Mouse (Mus musculus): Measurements from ENCODE around the gene Tns3. TPM values are rescaled to one million over a fixed set of nuclear protein-coding genes. Genes with fewer than 3 reads are reported as not detected.

Gene Tns3
- polyA plus RNA-seq, 1 experiment = 57.4 TPM

DNA sequence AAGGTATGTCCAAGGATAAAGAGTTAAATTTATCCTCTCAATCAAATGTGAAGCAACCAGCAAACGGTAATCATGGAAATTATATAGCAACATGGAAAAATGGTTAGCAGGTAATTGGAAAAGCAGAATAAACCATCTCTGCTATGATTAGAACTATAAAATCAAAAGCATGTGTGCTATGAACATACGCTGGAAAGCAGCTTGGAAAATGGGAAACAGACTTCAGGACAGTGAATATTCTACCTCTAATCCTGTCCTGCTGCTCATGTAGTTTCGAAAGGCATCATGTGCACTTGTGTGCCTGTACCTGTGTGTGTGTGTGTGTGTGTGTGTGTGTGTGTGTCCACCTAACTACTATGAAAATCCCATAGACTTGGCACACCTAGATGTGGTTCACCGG is 226.1 kb downstream of the Tns3 start:
- Histone ChIP-seq H3K79me2 (ENCODE audit: control insufficient read depth, insufficient read depth) (peaks cover 65% of the 10 kb centered on the region), H3K27me3 (ENCODE audit: control insufficient read depth, insufficient read depth, insufficient read length) (no peaks in the 10 kb centered on the region), H3K36me3 (ENCODE audit: control insufficient read depth, insufficient read depth) (peaks cover 97% of the 10 kb centered on the region), H3K79me3 (ENCODE audit: low read depth) (peaks cover 8% of the 10 kb centered on the region), H3K4me3 (ENCODE audit: insufficient read depth, poor library complexity, severe bottlenecking) (no peak overlapping the region), H3ac (ENCODE audit: control insufficient read depth, insufficient read length, low read depth) (no peak overlapping the region)
- TF ChIP-seq CTCF (IDR thresholded peaks at IDR 0.05; ENCODE audit: control insufficient read depth, insufficient read depth, insufficient read length) (no peak), MYOD1 (IDR thresholded peaks at IDR 0.05; ENCODE audit: control insufficient read depth, insufficient read length, low read depth) (no peak), FOSL1 (IDR thresholded peaks at IDR 0.05; ENCODE audit: insufficient read depth, low read length, poor library complexity, severe bottlenecking) (no peak)

DNA sequence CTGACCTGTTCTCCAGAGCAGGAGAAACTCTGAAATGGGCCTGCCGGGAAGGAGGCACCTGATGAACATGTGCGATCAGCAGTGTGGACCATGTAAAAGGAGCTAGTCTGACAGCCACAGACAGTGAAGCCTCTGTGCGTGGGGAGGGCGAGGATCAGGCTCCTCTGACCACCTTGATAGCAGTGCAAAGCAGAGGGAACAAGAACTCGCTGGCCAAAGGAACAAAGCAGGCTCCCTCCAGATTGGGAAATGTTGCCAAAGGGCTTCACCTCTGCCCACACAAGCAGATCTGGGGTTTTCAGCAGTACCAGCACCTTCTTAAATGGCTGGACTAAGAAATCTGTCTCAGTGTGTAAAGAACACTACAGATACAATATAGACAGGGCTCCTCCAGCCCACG is 229.2 kb downstream of the Tns3 start:
- no peak for TF ChIP-seq FOSL1 (IDR thresholded peaks at IDR 0.05; ENCODE audit: insufficient read depth, low read length, poor library complexity, severe bottlenecking)
- no peak for TF ChIP-seq MYOD1 (IDR thresholded peaks at IDR 0.05; ENCODE audit: control insufficient read depth, insufficient read length, low read depth)
- no peak for TF ChIP-seq CEBPB (IDR thresholded peaks at IDR 0.05; ENCODE audit: low read depth)
- no peak for TF ChIP-seq MAX (IDR thresholded peaks at IDR 0.05)
- TF ChIP-seq USF1 (IDR thresholded peaks at IDR 0.05; ENCODE audit: low read depth) = no peak
- TF ChIP-seq CTCF (IDR thresholded peaks at IDR 0.05; ENCODE audit: control insufficient read depth, insufficient read depth, insufficient read length) = no peak
- no peak for TF ChIP-seq MYOG (IDR thresholded peaks at IDR 0.05; ENCODE audit: control insufficient read depth, extremely low read depth, insufficient read length)
- Histone ChIP-seq H3ac (ENCODE audit: control insufficient read depth, insufficient read length, low read depth) (no peak overlapping the region), H3K79me3 (ENCODE audit: low read depth) (peaks cover 2% of the 10 kb centered on the region), H3K79me2 (ENCODE audit: control insufficient read depth, insufficient read depth) (peaks cover 48% of the 10 kb centered on the region), H3K27me3 (ENCODE audit: control insufficient read depth, insufficient read depth, insufficient read length) (no peaks in the 10 kb centered on the region), H3K36me3 (ENCODE audit: control insufficient read depth, insufficient read depth) (peaks cover 98% of the 10 kb centered on the region), H3K4me3 (ENCODE audit: insufficient read depth, poor library complexity, severe bottlenecking) (no peak overlapping the region)

DNA sequence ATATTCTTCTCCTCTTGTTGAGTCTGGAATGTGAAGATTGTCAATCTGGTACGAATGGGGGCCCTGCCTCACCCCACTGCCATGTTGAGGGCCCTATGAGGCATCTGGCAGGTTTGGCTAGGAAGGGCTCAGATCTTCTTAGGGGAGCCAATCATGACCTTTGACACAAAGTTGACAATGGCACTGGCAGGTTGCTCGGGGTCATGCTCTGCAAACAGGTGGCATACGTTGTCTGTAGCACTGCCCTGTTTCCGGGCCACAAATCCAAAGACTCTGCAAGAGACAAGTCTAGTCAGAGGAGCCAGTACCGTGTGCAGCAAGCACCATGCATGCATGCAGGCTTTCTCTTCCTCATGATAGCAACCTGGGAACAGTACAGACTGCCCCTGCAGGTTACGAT is 230.0 kb downstream of the Tns3 start:
- no peak overlapping the region for H3K4me3 ChIP-seq (ENCODE audit: insufficient read depth, poor library complexity, severe bottlenecking)
- H3K79me3 ChIP-seq (ENCODE audit: low read depth) = peaks cover 5% of the 10 kb centered on the region
- peaks cover 41% of the 10 kb centered on the region for H3K79me2 ChIP-seq (ENCODE audit: control insufficient read depth, insufficient read depth)
- H3K36me3 ChIP-seq (ENCODE audit: control insufficient read depth, insufficient read depth) = peaks cover 97% of the 10 kb centered on the region
- no peak overlapping the region for H3ac ChIP-seq (ENCODE audit: control insufficient read depth, insufficient read length, low read depth)
- H3K27me3 ChIP-seq (ENCODE audit: control insufficient read depth, insufficient read depth, insufficient read length) = no peaks in the 10 kb centered on the region
- no peak for TF ChIP-seq MYOD1 (IDR thresholded peaks at IDR 0.05; ENCODE audit: control insufficient read depth, insufficient read length, low read depth)
- no peak for TF ChIP-seq MAX (IDR thresholded peaks at IDR 0.05)
- TF ChIP-seq CTCF (IDR thresholded peaks at IDR 0.05; ENCODE audit: control insufficient read depth, insufficient read depth, insufficient read length) = no peak

DNA sequence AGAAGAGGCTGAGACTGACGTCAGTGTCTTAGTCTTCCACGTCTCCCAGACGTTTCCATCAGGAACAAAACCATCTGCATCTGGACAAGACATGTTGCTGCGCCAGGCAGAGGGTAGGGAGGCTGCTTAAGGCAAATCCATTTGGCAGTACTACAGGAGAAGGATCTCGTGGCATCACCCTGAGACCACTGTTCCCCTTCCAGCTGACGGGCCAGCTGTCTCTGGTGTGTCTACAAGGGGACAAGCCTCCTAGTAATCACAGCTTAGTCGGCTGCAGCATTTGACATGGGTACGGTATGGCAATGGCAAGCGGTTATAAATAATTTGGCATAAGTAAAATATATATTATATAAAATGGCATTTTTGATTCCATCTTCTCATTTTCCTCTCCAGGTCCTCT is 230.9 kb downstream of the Tns3 start:
- Histone ChIP-seq H3K4me3 (ENCODE audit: insufficient read depth, poor library complexity, severe bottlenecking) (no peak overlapping the region), H3K36me3 (ENCODE audit: control insufficient read depth, insufficient read depth) (peaks cover 94% of the 10 kb centered on the region), H3K79me3 (ENCODE audit: low read depth) (peaks cover 5% of the 10 kb centered on the region), H3K27me3 (ENCODE audit: control insufficient read depth, insufficient read depth, insufficient read length) (no peaks in the 10 kb centered on the region), H3ac (ENCODE audit: control insufficient read depth, insufficient read length, low read depth) (no peak overlapping the region), H3K79me2 (ENCODE audit: control insufficient read depth, insufficient read depth) (peaks cover 32% of the 10 kb centered on the region)
- TF ChIP-seq MYOD1 (IDR thresholded peaks at IDR 0.05; ENCODE audit: control insufficient read depth, insufficient read length, low read depth) (no peak), USF1 (IDR thresholded peaks at IDR 0.05; ENCODE audit: low read depth) (no peak), MYOG (IDR thresholded peaks at IDR 0.05; ENCODE audit: control insufficient read depth, extremely low read depth, insufficient read length) (no peak), MAX (IDR thresholded peaks at IDR 0.05) (no peak), FOSL1 (IDR thresholded peaks at IDR 0.05; ENCODE audit: insufficient read depth, low read length, poor library complexity, severe bottlenecking) (no peak), CTCF (IDR thresholded peaks at IDR 0.05; ENCODE audit: control insufficient read depth, insufficient read depth, insufficient read length) (no peak), CEBPB (IDR thresholded peaks at IDR 0.05; ENCODE audit: low read depth) (no peak)

DNA sequence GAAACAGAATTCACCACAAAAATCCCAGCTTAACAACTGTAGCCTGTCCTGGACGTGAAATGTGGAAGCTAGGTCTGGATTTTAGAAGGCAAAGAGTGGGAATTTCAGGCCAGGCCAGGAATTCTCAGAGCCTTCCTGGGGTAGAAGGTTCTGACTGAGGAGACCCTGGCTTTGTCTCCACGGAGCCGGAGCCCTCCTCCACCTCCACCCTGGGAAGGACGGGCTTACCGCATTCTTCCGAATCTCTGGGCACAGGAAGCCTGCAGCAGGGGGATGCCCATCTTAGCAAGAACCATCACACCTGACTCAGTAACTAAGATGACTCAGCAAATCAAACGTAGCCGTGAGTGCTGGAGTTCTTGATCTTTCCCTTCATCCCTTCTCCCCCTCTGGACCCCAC is 231.4 kb downstream of the Tns3 start:
- no peak overlapping the region for H3K4me3 ChIP-seq (ENCODE audit: insufficient read depth, poor library complexity, severe bottlenecking)
- H3K79me2 ChIP-seq (ENCODE audit: control insufficient read depth, insufficient read depth) = peaks cover 29% of the 10 kb centered on the region
- H3K27me3 ChIP-seq (ENCODE audit: control insufficient read depth, insufficient read depth, insufficient read length) = no peaks in the 10 kb centered on the region
- H3K79me3 ChIP-seq (ENCODE audit: low read depth) = peaks cover 5% of the 10 kb centered on the region
- no peak overlapping the region for H3ac ChIP-seq (ENCODE audit: control insufficient read depth, insufficient read length, low read depth)
- TF ChIP-seq USF1 (IDR thresholded peaks at IDR 0.05; ENCODE audit: low read depth) = no peak
- no peak for TF ChIP-seq CEBPB (IDR thresholded peaks at IDR 0.05; ENCODE audit: low read depth)
- no peak for TF ChIP-seq FOSL1 (IDR thresholded peaks at IDR 0.05; ENCODE audit: insufficient read depth, low read length, poor library complexity, severe bottlenecking)
- TF ChIP-seq CTCF (IDR thresholded peaks at IDR 0.05; ENCODE audit: control insufficient read depth, insufficient read depth, insufficient read length) = no peak
- TF ChIP-seq MYOG (IDR thresholded peaks at IDR 0.05; ENCODE audit: control insufficient read depth, extremely low read depth, insufficient read length) = no peak
- TF ChIP-seq MYOD1 (IDR thresholded peaks at IDR 0.05; ENCODE audit: control insufficient read depth, insufficient read length, low read depth) = no peak
- TF ChIP-seq MAX (IDR thresholded peaks at IDR 0.05) = no peak
- peaks cover 91% of the 10 kb centered on the region for H3K36me3 ChIP-seq (ENCODE audit: control insufficient read depth, insufficient read depth)

DNA sequence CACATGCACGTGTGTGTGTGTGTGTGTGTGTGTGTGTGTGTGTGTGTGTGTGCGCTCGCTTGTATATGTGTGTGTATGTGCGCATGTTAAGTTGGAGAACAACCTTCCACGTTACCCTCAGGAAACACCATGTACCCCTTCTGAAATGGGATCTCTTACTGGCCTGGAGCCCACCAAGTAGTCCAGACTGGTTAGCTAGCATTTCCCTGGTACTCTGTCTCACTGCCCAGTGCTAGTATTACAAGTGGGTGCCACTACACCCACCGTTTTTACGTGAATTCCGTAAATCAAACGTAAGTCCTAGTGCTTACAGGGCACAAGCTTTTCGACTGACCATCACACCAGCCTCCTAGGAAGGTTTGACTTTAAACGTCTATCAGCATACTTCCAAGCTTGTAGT is 236.7 kb downstream of the Tns3 start:
- Histone ChIP-seq H3K79me3 (ENCODE audit: low read depth) (peaks cover 5% of the 10 kb centered on the region), H3K4me3 (ENCODE audit: insufficient read depth, poor library complexity, severe bottlenecking) (no peak overlapping the region), H3K36me3 (ENCODE audit: control insufficient read depth, insufficient read depth) (peaks cover 38% of the 10 kb centered on the region), H3K79me2 (ENCODE audit: control insufficient read depth, insufficient read depth) (peaks cover 4% of the 10 kb centered on the region), H3ac (ENCODE audit: control insufficient read depth, insufficient read length, low read depth) (no peak overlapping the region), H3K27me3 (ENCODE audit: control insufficient read depth, insufficient read depth, insufficient read length) (no peaks in the 10 kb centered on the region)
- TF ChIP-seq MYOD1 (IDR thresholded peaks at IDR 0.05; ENCODE audit: control insufficient read depth, insufficient read length, low read depth) = no peak
- no peak for TF ChIP-seq USF1 (IDR thresholded peaks at IDR 0.05; ENCODE audit: low read depth)
- TF ChIP-seq CEBPB (IDR thresholded peaks at IDR 0.05; ENCODE audit: low read depth) = no peak
- no peak for TF ChIP-seq MAX (IDR thresholded peaks at IDR 0.05)
- no peak for TF ChIP-seq MYOG (IDR thresholded peaks at IDR 0.05; ENCODE audit: control insufficient read depth, extremely low read depth, insufficient read length)
- no peak for TF ChIP-seq FOSL1 (IDR thresholded peaks at IDR 0.05; ENCODE audit: insufficient read depth, low read length, poor library complexity, severe bottlenecking)

All from C2C12 (cell line).